Mouse (Mus musculus) heart, postnatal 0 days (tissue): Measurements from ENCODE around the gene E2f8. TPM values are rescaled to one million over a fixed set of nuclear protein-coding genes. Genes with fewer than 3 reads are reported as not detected.

Experiments used
- ATAC-seq: fragments of 200-750 bp; cut with Nextera tagmentation; 2 replicates; pipeline ENCODE4 v1.8.0; 2017; ENCODE audit warnings: low read depth, moderate number of reproducible peaks, moderate library complexity; ENCODE audit not compliant: insufficient read depth
- DNase-seq: peaks from one replicate; pipeline ENCODE4 v3.0.0-alpha.2; 2016; ENCODE audit warnings: low spot score
- H3K27ac ChIP-seq: fragments of 300-500 bp; sonication (generic); 2 replicates; pipeline ENCODE4 v1.5.1; 2014; ENCODE audit warnings: low read depth, mild to moderate bottlenecking
- H3K27me3 ChIP-seq: fragments of 300-500 bp; sonication (generic); 2 replicates; pipeline ENCODE4 v1.6.1; 2014; ENCODE audit warnings: low read length, mixed read lengths; ENCODE audit not compliant: control insufficient read depth, insufficient read depth
- H3K36me3 ChIP-seq: fragments of 300-500 bp; sonication (generic); replicated peaks from 2 replicates; pipeline ENCODE4 v1.6.1; 2014; ENCODE audit warnings: low read length, mixed read lengths; ENCODE audit not compliant: control insufficient read depth, insufficient read depth
- H3K4me1 ChIP-seq: fragments of 300-500 bp; sonication (generic); 2 replicates; pipeline ENCODE4 v1.6.1; 2014; ENCODE audit warnings: antibody characterized with exemption; ENCODE audit not compliant: control insufficient read depth, insufficient read depth
- H3K4me2 ChIP-seq: fragments of 300-500 bp; sonication (generic); 2 replicates; pipeline ENCODE4 v1.6.1; 2014; ENCODE audit warnings: low read depth, mild to moderate bottlenecking, low read length, moderate library complexity
- H3K4me3 ChIP-seq: fragments of 300-500 bp; sonication (generic); 2 replicates; pipeline ENCODE4 v1.5.1; 2014; ENCODE audit warnings: low read depth, low read length
- H3K9ac ChIP-seq: fragments of 300-500 bp; sonication (generic); replicated peaks from 2 replicates; pipeline ENCODE4 v1.6.1; 2014; ENCODE audit warnings: low read depth, low read length, mixed read lengths
- H3K9me3 ChIP-seq: fragments of 300-500 bp; sonication (generic); replicated peaks from 2 replicates; pipeline ENCODE4 v1.6.1; 2016; ENCODE audit warnings: low read length; ENCODE audit not compliant: control insufficient read depth
- CTCF ChIP-seq: IDR thresholded peaks from 2 replicates; pipeline ENCODE4 v1.5.1; 2016; ENCODE audit warnings: antibody characterized with exemption, control low read depth, low read depth
- EP300 ChIP-seq: IDR thresholded peaks from 2 replicates; pipeline ENCODE4 v1.6.1; 2016; ENCODE audit warnings: antibody characterized with exemption, low read depth
- WGBS: fragments of 180-500 bp; shearing (Covaris S2); extraction: QIAGEN DNeasy Blood & Tissue Kit; methylation state at CpG from one replicate; pipeline ENCODE4 v1.1.7; 2014; 5-methylcytosine and 5-hydroxymethylcytosine counted together
- polyA plus RNA-seq: library from polyadenylated mRNA; unstranded; fragments of >200 nt; fragmentation: Nextera tagmentation; extraction: Ambion mirVana; gene quantifications from 2 replicates; pipeline ENCODE4 v1.2.1, GENCODE M21; 2015
- total RNA-seq: library from RNA; depleted of rRNA; stranded (reverse); fragments of >200 nt; gene quantifications from 2 replicates; pipeline ENCODE4 v1.2.3, GENCODE M21; 2014; ENCODE audit warnings: low replicate concordance

Gene E2f8
- total and polyA plus RNA-seq, 2 experiments from 2014 or later: 3.0 to 5.9 TPM

GRCm38 (mm10) chr7:48843541-48843940 is 37.9 kb downstream of the E2f8 start:
- ATAC-seq: no peak
- Histone ChIP-seq H3K27me3 (no peaks in the 10 kb centered on the region), H3K9me3 (no peaks in the 10 kb centered on the region), H3K36me3 (peaks cover 10% of the 10 kb centered on the region), H3K4me1 (peaks cover 24% of the 10 kb centered on the region), H3K27ac (peak overlapping the region; percentile 94), H3K9ac (peak overlapping the region; percentile 68; the same call in 1 of the 2 replicates), H3K4me2 (peak overlapping the region; percentile 72), H3K4me3 (peak overlapping the region; percentile 51)
- no peak for DNase-seq
- 58% methylated on average over 5 of the region's 5 CpGs for WGBS
- TF ChIP-seq CTCF: no peak
- no peak for TF ChIP-seq EP300

- Histone ChIP-seq H3K9ac (no peak overlapping the region), H3K9me3 (no peaks in the 10 kb centered on the region), H3K27me3 (no peaks in the 10 kb centered on the region), H3K27ac (peak overlapping the region; percentile 94), H3K4me3 (no peak overlapping the region), H3K4me1 (peaks cover 24% of the 10 kb centered on the region), H3K4me2 (peak overlapping the region; percentile 72), H3K36me3 (peaks cover 19% of the 10 kb centered on the region)
- TF ChIP-seq EP300: peak; percentile 64
- no peak for TF ChIP-seq CTCF
- ATAC-seq (no peak), DNase-seq (no peak)
- WGBS: 13% methylated on average over 3 of the region's 3 CpGs
Observed at GRCm38 (mm10) chr7:48842353-48842752, 39.0 kb downstream of the E2f8 start.

- Histone ChIP-seq H3K4me2 (peak overlapping the region; percentile 72; the same call in 1 of the 2 replicates), H3K4me1 (peaks cover 24% of the 10 kb centered on the region), H3K9ac (no peak overlapping the region), H3K27me3 (no peaks in the 10 kb centered on the region), H3K36me3 (peaks cover 26% of the 10 kb centered on the region), H3K27ac (peak overlapping the region; percentile 94), H3K4me3 (no peak overlapping the region), H3K9me3 (no peaks in the 10 kb centered on the region)
- DNase-seq: no peak
- no peak for ATAC-seq
- TF ChIP-seq EP300 (no peak), CTCF (no peak)
- 25% methylated on average over 4 of the region's 4 CpGs for WGBS
Observed at GRCm38 (mm10) chr7:48841538-48841937, 39.9 kb downstream of the E2f8 start.

- Histone ChIP-seq H3K27me3 (no peaks in the 10 kb centered on the region), H3K9me3 (no peaks in the 10 kb centered on the region), H3K9ac (no peak overlapping the region), H3K4me1 (peaks cover 24% of the 10 kb centered on the region), H3K4me2 (peak overlapping the region; percentile 8; the same call in 1 of the 2 replicates), H3K4me3 (no peak overlapping the region), H3K36me3 (peaks cover 35% of the 10 kb centered on the region), H3K27ac (peak overlapping the region; percentile 94)
- 46% methylated on average over 2 of the region's 2 CpGs for WGBS
- peak; percentile 59 for ATAC-seq
- no peak for TF ChIP-seq EP300
- no peak for TF ChIP-seq CTCF
- peak; percentile 65 for DNase-seq
Observed at GRCm38 (mm10) chr7:48840545-48840944, 40.9 kb downstream of the E2f8 start.

GRCm38 (mm10) chr7:48838434-48838833 is 43.0 kb downstream of the E2f8 start:
- Histone ChIP-seq H3K4me3 (no peak overlapping the region), H3K27ac (peak overlapping the region; percentile 94; the same call in 1 of the 2 replicates), H3K36me3 (peaks cover 56% of the 10 kb centered on the region), H3K9ac (no peak overlapping the region), H3K27me3 (no peaks in the 10 kb centered on the region), H3K4me1 (peaks cover 24% of the 10 kb centered on the region), H3K9me3 (no peaks in the 10 kb centered on the region), H3K4me2 (no peak overlapping the region)
- no peak for TF ChIP-seq EP300
- peak; percentile 41 for TF ChIP-seq CTCF
- no peak for DNase-seq
- WGBS: 44% methylated on average over 2 of the region's 2 CpGs
- no peak for ATAC-seq

- Histone ChIP-seq H3K36me3 (peaks cover 71% of the 10 kb centered on the region), H3K4me2 (no peak overlapping the region), H3K9ac (no peak overlapping the region), H3K27me3 (no peaks in the 10 kb centered on the region), H3K4me3 (no peak overlapping the region), H3K27ac (peak overlapping the region; percentile 34; the same call in 1 of the 2 replicates), H3K4me1 (peaks cover 31% of the 10 kb centered on the region), H3K9me3 (no peaks in the 10 kb centered on the region)
- WGBS: 30% methylated on average over 6 of the region's 6 CpGs
- DNase-seq (no peak), ATAC-seq (no peak)
- TF ChIP-seq CTCF (no peak), EP300 (no peak)
Observed at GRCm38 (mm10) chr7:48836949-48837348, 44.4 kb downstream of the E2f8 start.
